Mouse (Mus musculus) embryonic facial prominence, embryonic 13.5 days (tissue): Measurements from ENCODE around the gene Phactr2. TPM values are rescaled to one million over a fixed set of nuclear protein-coding genes. Genes with fewer than 3 reads are reported as not detected.

ENCODE experiments used
- ATAC-seq: fragments of 200-750 bp; cut with Nextera tagmentation; 2 replicates; pipeline ENCODE4 v1.8.0; 2017; ENCODE audit warnings: low read depth; ENCODE audit not compliant: insufficient number of reproducible peaks, insufficient read depth, low FRiP score, low TSS enrichment
- H3K27ac ChIP-seq: fragments of 300-500 bp; sonication (generic); 2 replicates; pipeline ENCODE4 v1.5.1; 2015; ENCODE audit warnings: moderate library complexity, mild to moderate bottlenecking, inconsistent platforms
- H3K27me3 ChIP-seq: fragments of 300-500 bp; sonication (generic); 2 replicates; pipeline ENCODE4 v1.6.1; 2015; ENCODE audit warnings: mild to moderate bottlenecking, inconsistent platforms
- H3K36me3 ChIP-seq: fragments of 300-500 bp; sonication (generic); 2 replicates; pipeline ENCODE4 v1.6.1; 2015; ENCODE audit warnings: mild to moderate bottlenecking, inconsistent platforms
- H3K4me1 ChIP-seq: fragments of 300-500 bp; sonication (generic); 2 replicates; pipeline ENCODE4 v1.6.1; 2015; ENCODE audit warnings: inconsistent platforms
- H3K4me2 ChIP-seq: fragments of 300-500 bp; sonication (generic); 2 replicates; pipeline ENCODE4 v1.6.1; 2015; ENCODE audit warnings: moderate library complexity, mild to moderate bottlenecking, inconsistent platforms
- H3K4me3 ChIP-seq: fragments of 300-500 bp; sonication (generic); 2 replicates; pipeline ENCODE4 v1.5.1; 2015; ENCODE audit warnings: mild to moderate bottlenecking, inconsistent platforms
- H3K9ac ChIP-seq: fragments of 300-500 bp; sonication (generic); 2 replicates; pipeline ENCODE4 v1.6.1; 2015; ENCODE audit warnings: mild to moderate bottlenecking, inconsistent platforms
- H3K9me3 ChIP-seq: fragments of 300-500 bp; sonication (generic); 2 replicates; pipeline ENCODE4 v1.6.1; 2016; ENCODE audit warnings: inconsistent platforms
- WGBS: fragments of 180-500 bp; shearing (Covaris S2); methylation state at CpG from one replicate; pipeline ENCODE4 v1.1.7; 2015; ENCODE audit warnings: mixed read lengths; 5-methylcytosine and 5-hydroxymethylcytosine counted together
- polyA plus RNA-seq: library from polyadenylated mRNA; unstranded; fragments of >200 nt; fragmentation: Nextera tagmentation; extraction: Ambion mirVana; gene quantifications from 2 replicates; pipeline ENCODE4 v1.2.1, GENCODE M21; 2015

Phactr2 gene
- polyA plus RNA-seq, 1 experiment from 2014 or later = 22.9 TPM

GRCm38 (mm10) chr10:13232443-13233142 is 241.6 kb downstream of the Phactr2 start:
- no peak overlapping the region for H3K4me2 ChIP-seq
- WGBS = 65% methylated on average over 9 of the region's 9 CpGs
- ATAC-seq = no peak
- H3K27me3 ChIP-seq = no peaks in the 10 kb centered on the region
- no peak overlapping the region for H3K4me3 ChIP-seq
- H3K27ac ChIP-seq = no peak overlapping the region
- H3K36me3 ChIP-seq = peaks cover 19% of the 10 kb centered on the region
- no peak overlapping the region for H3K9ac ChIP-seq
- no peaks in the 10 kb centered on the region for H3K9me3 ChIP-seq
- H3K4me1 ChIP-seq = no peaks in the 10 kb centered on the region

GRCm38 (mm10) chr10:13230716-13231115 is 243.5 kb downstream of the Phactr2 start:
- Histone ChIP-seq H3K9me3 (no peaks in the 10 kb centered on the region), H3K27ac (no peak overlapping the region), H3K27me3 (no peaks in the 10 kb centered on the region), H3K4me3 (no peak overlapping the region), H3K36me3 (peaks cover 18% of the 10 kb centered on the region), H3K4me2 (no peak overlapping the region), H3K4me1 (0 out of 2 replicates have a peak, but pooled peaks cover 4% of the 10 kb centered on the region), H3K9ac (no peak overlapping the region)
- WGBS = 87% methylated on average over 7 of the region's 7 CpGs
- no peak for ATAC-seq

- Histone ChIP-seq H3K9me3 (no peaks in the 10 kb centered on the region), H3K9ac (no peak overlapping the region), H3K4me2 (no peak overlapping the region), H3K4me3 (no peak overlapping the region), H3K27ac (peak overlapping the region; percentile 75), H3K36me3 (peaks cover 20% of the 10 kb centered on the region), H3K27me3 (no peaks in the 10 kb centered on the region), H3K4me1 (peaks cover 9% of the 10 kb centered on the region; the same call in 1 of the 2 replicates)
- WGBS = 69% methylated on average over 7 of the region's 7 CpGs
- no peak for ATAC-seq
These were observed 248.7 kb downstream of the Phactr2 start for GRCm38 (mm10) chr10:13225377-13226063.

- Histone ChIP-seq H3K36me3 (0 out of 2 replicates have a peak, but pooled peaks cover 10% of the 10 kb centered on the region), H3K4me1 (peaks cover 11% of the 10 kb centered on the region; the same call in 1 of the 2 replicates), H3K27me3 (no peaks in the 10 kb centered on the region), H3K27ac (no peak overlapping the region), H3K9me3 (no peaks in the 10 kb centered on the region), H3K4me2 (no peak overlapping the region), H3K4me3 (no peak overlapping the region), H3K9ac (no peak overlapping the region)
- ATAC-seq = no peak
- 91% methylated on average over 3 of the region's 3 CpGs for WGBS
These were observed 252.1 kb downstream of the Phactr2 start for GRCm38 (mm10) chr10:13222135-13222534.

GRCm38 (mm10) chr10:13220061-13220460 is 254.2 kb downstream of the Phactr2 start:
- H3K9ac ChIP-seq = no peak overlapping the region
- no peak overlapping the region for H3K4me3 ChIP-seq
- H3K4me2 ChIP-seq = no peak overlapping the region
- H3K27me3 ChIP-seq = no peaks in the 10 kb centered on the region
- H3K27ac ChIP-seq = no peak overlapping the region
- H3K4me1 ChIP-seq = 0 out of 2 replicates have a peak, but pooled peaks cover 3% of the 10 kb centered on the region
- H3K9me3 ChIP-seq = no peaks in the 10 kb centered on the region
- WGBS = 56% methylated on average over 1 of the region's 1 CpGs
- H3K36me3 ChIP-seq = 0 out of 2 replicates have a peak, but pooled peaks cover 10% of the 10 kb centered on the region
- no peak for ATAC-seq

GRCm38 (mm10) chr10:13213956-13214355 is 260.3 kb downstream of the Phactr2 start:
- peak overlapping the region; percentile 34 for H3K27ac ChIP-seq
- WGBS = 74% methylated on average over 12 of the region's 12 CpGs
- no peaks in the 10 kb centered on the region for H3K9me3 ChIP-seq
- no peak overlapping the region for H3K4me2 ChIP-seq
- H3K9ac ChIP-seq = no peak overlapping the region
- peaks cover 31% of the 10 kb centered on the region for H3K4me1 ChIP-seq
- no peaks in the 10 kb centered on the region for H3K27me3 ChIP-seq
- no peak for ATAC-seq
- H3K36me3 ChIP-seq = peaks cover 8% of the 10 kb centered on the region
- H3K4me3 ChIP-seq = no peak overlapping the region

GRCm38 (mm10) chr10:13212829-13213228 is 261.4 kb downstream of the Phactr2 start:
- ATAC-seq = no peak
- H3K4me1 ChIP-seq = peaks cover 33% of the 10 kb centered on the region
- no peak overlapping the region for H3K9ac ChIP-seq
- H3K4me3 ChIP-seq = no peak overlapping the region
- no peak overlapping the region for H3K4me2 ChIP-seq
- peaks cover 8% of the 10 kb centered on the region for H3K36me3 ChIP-seq
- WGBS = 58% methylated on average over 6 of the region's 6 CpGs
- H3K9me3 ChIP-seq = no peaks in the 10 kb centered on the region
- no peaks in the 10 kb centered on the region for H3K27me3 ChIP-seq
- H3K27ac ChIP-seq = peak overlapping the region; percentile 9

GRCm38 (mm10) chr10:13212326-13212725 is 261.9 kb downstream of the Phactr2 start:
- Histone ChIP-seq H3K4me2 (no peak overlapping the region), H3K9ac (no peak overlapping the region), H3K27ac (0 out of 2 replicates have a peak overlapping the region, but pooled peaks have one; percentile 0), H3K4me3 (no peak overlapping the region), H3K4me1 (peaks cover 31% of the 10 kb centered on the region), H3K9me3 (no peaks in the 10 kb centered on the region), H3K27me3 (no peaks in the 10 kb centered on the region), H3K36me3 (peaks cover 8% of the 10 kb centered on the region)
- WGBS = 69% methylated on average over 9 of the region's 9 CpGs
- no peak for ATAC-seq

GRCm38 (mm10) chr10:13209930-13210637 is 264.1 kb downstream of the Phactr2 start:
- Histone ChIP-seq H3K27me3 (no peaks in the 10 kb centered on the region), H3K9me3 (no peaks in the 10 kb centered on the region), H3K27ac (no peak overlapping the region; the same call in 1 of the 2 replicates), H3K4me2 (no peak overlapping the region), H3K4me3 (no peak overlapping the region), H3K4me1 (peaks cover 30% of the 10 kb centered on the region), H3K36me3 (peaks cover 8% of the 10 kb centered on the region), H3K9ac (no peak overlapping the region)
- 60% methylated on average over 8 of the region's 8 CpGs for WGBS
- ATAC-seq = no peak

GRCm38 (mm10) chr10:13209506-13209905 is 264.7 kb downstream of the Phactr2 start:
- no peak for ATAC-seq
- peak overlapping the region; percentile 51; the same call in 1 of the 2 replicates for H3K27ac ChIP-seq

GRCm38 (mm10) chr10:13209061-13209460 is 265.2 kb downstream of the Phactr2 start:
- H3K27me3 ChIP-seq = no peaks in the 10 kb centered on the region
- no peak overlapping the region for H3K4me3 ChIP-seq
- H3K9ac ChIP-seq = no peak overlapping the region
- WGBS = 82% methylated on average over 4 of the region's 4 CpGs
- H3K36me3 ChIP-seq = peaks cover 4% of the 10 kb centered on the region; the same call in 1 of the 2 replicates
- no peak for ATAC-seq
- H3K4me2 ChIP-seq = no peak overlapping the region
- peaks cover 27% of the 10 kb centered on the region for H3K4me1 ChIP-seq
- H3K9me3 ChIP-seq = no peaks in the 10 kb centered on the region
- peak overlapping the region; percentile 51; the same call in 1 of the 2 replicates for H3K27ac ChIP-seq

More at GRCm38 (mm10) chr10:13209506-13209905, 264.7 kb downstream of the Phactr2 start:
- Histone ChIP-seq H3K4me2 (no peak overlapping the region), H3K4me3 (no peak overlapping the region), H3K9ac (no peak overlapping the region), H3K36me3 (peaks cover 8% of the 10 kb centered on the region), H3K4me1 (peaks cover 30% of the 10 kb centered on the region), H3K27me3 (no peaks in the 10 kb centered on the region), H3K9me3 (no peaks in the 10 kb centered on the region)
- 63% methylated on average over 3 of the region's 3 CpGs for WGBS
